Mouse (Mus musculus): ENCODE data around the gene Plp2.

DNA sequence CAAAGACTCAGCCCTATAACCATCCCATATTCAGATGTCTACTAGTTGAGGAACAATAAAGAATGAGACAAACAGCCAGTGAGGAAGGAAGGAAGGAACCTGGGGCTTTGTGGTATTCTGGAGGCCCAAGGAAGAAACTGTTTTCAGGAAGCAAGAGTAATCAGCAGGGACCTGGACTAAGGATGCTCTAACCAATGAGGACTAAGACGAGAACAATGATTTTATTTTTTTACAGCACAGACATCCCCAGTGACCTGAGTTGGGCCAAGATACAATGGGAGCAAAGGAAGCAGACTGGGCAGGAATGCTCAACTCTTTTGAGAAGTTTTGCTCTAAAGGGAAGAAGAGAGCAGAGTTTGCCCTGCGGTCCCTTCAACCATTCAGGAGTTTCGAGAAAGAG lies 8.3 kb downstream of the Plp2 start:
- TF ChIP-seq CTCF (IDR thresholded peaks at IDR 0.05; ENCODE audit: low read depth, low read length) (no peak), POLR2A (IDR thresholded peaks at IDR 0.05; ENCODE audit: insufficient read depth, low read length) (no peak), EP300 (IDR thresholded peaks at IDR 0.05; ENCODE audit: insufficient read depth, low read depth, low read length) (no peak)

All from ES-Bruce4 (cell line).